Mouse (Mus musculus): ENCODE results near the gene CN725425. TPM values are rescaled to one million over a fixed set of nuclear protein-coding genes. Genes with fewer than 3 reads are reported as not detected.
A peak's percentile ranks its signal among the peaks of the same experiment; 100 is the strongest.

Gene CN725425
- polyA plus RNA-seq, 1 experiment from 2014 or later, result not detected

- no peak overlapping the region for H3K27ac ChIP-seq
- no peak for ATAC-seq (ENCODE audit: insufficient number of reproducible peaks, insufficient read depth, low FRiP score, low TSS enrichment)
Measured at GRCm38 (mm10) chr15:91179911-91180622, 19.2 kb upstream of the CN725425 start.

GRCm38 (mm10) chr15:91186358-91186757 lies 12.9 kb upstream of the CN725425 start:
- Histone ChIP-seq H3K9me3 (no peaks in the 10 kb centered on the region), H3K36me3 (no peaks in the 10 kb centered on the region), H3K9ac (no peak overlapping the region), H3K27ac (no peak overlapping the region), H3K27me3 (no peaks in the 10 kb centered on the region), H3K4me3 (no peak overlapping the region), H3K4me1 (peaks cover 9% of the 10 kb centered on the region; the same call in 1 of the 2 replicates), H3K4me2 (replicated peaks) (no peak overlapping the region)
- no peak for ATAC-seq (ENCODE audit: insufficient number of reproducible peaks, insufficient read depth, low FRiP score, low TSS enrichment)
- 70% methylated on average over 6 of the region's 6 CpGs for WGBS

More at GRCm38 (mm10) chr15:91179911-91180622, 19.2 kb upstream of the CN725425 start:
- no peaks in the 10 kb centered on the region for H3K9me3 ChIP-seq
- no peak overlapping the region for H3K4me3 ChIP-seq
- no peaks in the 10 kb centered on the region for H3K36me3 ChIP-seq
- no peaks in the 10 kb centered on the region for H3K4me1 ChIP-seq
- H3K27me3 ChIP-seq, result no peaks in the 10 kb centered on the region
- no peak overlapping the region for H3K9ac ChIP-seq
- WGBS, result 70% methylated on average over 15 of the region's 15 CpGs
- H3K4me2 ChIP-seq (replicated peaks), result no peak overlapping the region

- no peak overlapping the region for H3K9ac ChIP-seq
- H3K36me3 ChIP-seq, result no peaks in the 10 kb centered on the region
- ATAC-seq (ENCODE audit: insufficient number of reproducible peaks, insufficient read depth, low FRiP score, low TSS enrichment), result no peak
- H3K27me3 ChIP-seq, result no peaks in the 10 kb centered on the region
- no peaks in the 10 kb centered on the region for H3K9me3 ChIP-seq
- H3K4me1 ChIP-seq, result peaks cover 9% of the 10 kb centered on the region; the same call in 1 of the 2 replicates
- no peak overlapping the region for H3K27ac ChIP-seq
- peak overlapping the region; percentile 77 for H3K4me2 ChIP-seq (replicated peaks)
- 35% methylated on average over 4 of the region's 4 CpGs for WGBS
- H3K4me3 ChIP-seq, result peak overlapping the region; percentile 45
Measured at GRCm38 (mm10) chr15:91190026-91190425, 9.3 kb upstream of the CN725425 start.

DNA sequence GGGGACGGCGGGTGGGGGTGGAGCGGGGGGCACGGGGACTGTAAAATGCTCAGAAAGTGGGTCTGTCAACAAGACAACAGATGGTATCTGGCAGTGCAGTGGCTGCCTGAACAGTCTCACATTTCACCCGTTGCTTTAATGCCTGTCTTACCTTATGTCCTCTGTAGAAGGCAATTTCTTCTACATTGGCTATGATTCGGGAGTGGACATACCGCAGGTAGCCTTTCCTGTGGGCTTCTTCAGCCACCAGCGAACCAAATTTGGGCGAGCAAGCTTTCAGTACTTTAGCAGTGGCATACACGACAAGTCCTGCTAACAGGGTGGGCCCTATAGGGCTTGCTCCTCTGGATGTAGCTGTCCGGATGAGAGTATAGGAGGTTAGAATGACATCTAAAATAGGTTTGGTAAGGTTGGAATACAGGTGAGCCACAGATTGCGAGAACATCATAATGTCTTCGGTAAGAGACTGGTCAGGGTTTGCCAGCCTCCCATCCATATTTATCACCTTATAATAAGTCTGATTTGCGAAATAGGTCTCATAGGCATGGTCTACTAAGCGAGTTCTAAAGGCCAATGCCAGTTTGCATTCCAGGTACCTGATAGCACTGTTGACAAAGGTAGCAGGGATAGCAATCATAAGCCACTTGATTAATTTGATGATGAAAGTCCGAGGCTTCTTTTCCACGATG lies 8.6 kb upstream of the CN725425 start:
- H3K4me1 ChIP-seq, result peaks cover 9% of the 10 kb centered on the region; the same call in 1 of the 2 replicates
- H3K27ac ChIP-seq, result peak overlapping the region; percentile 88; the same call in 1 of the 2 replicates
- H3K4me2 ChIP-seq (replicated peaks), result peak overlapping the region; percentile 77
- no peak for ATAC-seq (ENCODE audit: insufficient number of reproducible peaks, insufficient read depth, low FRiP score, low TSS enrichment)
- peak overlapping the region; percentile 45 for H3K4me3 ChIP-seq
- H3K27me3 ChIP-seq, result no peaks in the 10 kb centered on the region
- 35% methylated on average over 17 of the region's 17 CpGs for WGBS
- no peaks in the 10 kb centered on the region for H3K9me3 ChIP-seq
- H3K36me3 ChIP-seq, result no peaks in the 10 kb centered on the region
- no peak overlapping the region for H3K9ac ChIP-seq

GRCm38 (mm10) chr15:91191412-91192222 lies 7.7 kb upstream of the CN725425 start, which contains the start of gene Abcd2:
TSS of gene Abcd2 (minus strand) at chr15:91191799.
- ATAC-seq (ENCODE audit: insufficient number of reproducible peaks, insufficient read depth, low FRiP score, low TSS enrichment), result peak; percentile 94
- peak within 1 kb of the TSS; percentile 53 for H3K9ac ChIP-seq
- 0% methylated on average over 22 of the region's 22 CpGs for WGBS

DNA sequence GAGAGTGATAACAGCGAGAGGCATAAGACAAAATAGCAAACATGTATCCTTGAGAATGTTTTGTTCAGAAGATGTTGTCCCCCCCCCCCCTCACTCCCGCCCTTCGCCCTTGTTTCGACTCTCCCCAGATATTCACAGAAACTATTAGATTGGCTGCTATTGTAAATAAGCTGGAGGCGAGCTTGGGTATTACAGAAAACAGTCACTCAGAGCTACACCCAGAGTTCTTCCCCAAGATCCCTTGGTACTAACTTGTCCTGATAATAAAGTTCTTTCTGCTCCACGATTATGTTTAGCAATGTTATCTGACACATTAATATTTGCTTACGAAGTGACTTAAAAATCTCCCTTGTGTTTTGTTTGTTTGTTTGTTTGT lies 7.1 kb upstream of the CN725425 start:
- no peaks in the 10 kb centered on the region for H3K27me3 ChIP-seq
- H3K9ac ChIP-seq, result peak overlapping the region; percentile 53
- peaks cover 9% of the 10 kb centered on the region; the same call in 1 of the 2 replicates for H3K4me1 ChIP-seq
- H3K9me3 ChIP-seq, result no peaks in the 10 kb centered on the region
- peak overlapping the region; percentile 45 for H3K4me3 ChIP-seq
- 0 out of 2 replicates have a peak, but pooled peaks have one; percentile 25 for ATAC-seq (ENCODE audit: insufficient number of reproducible peaks, insufficient read depth, low FRiP score, low TSS enrichment)
- peak overlapping the region; percentile 88 for H3K27ac ChIP-seq
- peak overlapping the region; percentile 77 for H3K4me2 ChIP-seq (replicated peaks)
- H3K36me3 ChIP-seq, result no peaks in the 10 kb centered on the region
- 11% methylated on average over 7 of the region's 7 CpGs for WGBS

More at GRCm38 (mm10) chr15:91191412-91192222, 7.7 kb upstream of the CN725425 start, which contains the start of gene Abcd2:
- H3K27ac ChIP-seq, result peak within 1 kb of the TSS; percentile 88
- H3K36me3 ChIP-seq, result no peaks in the 10 kb centered on the region
- H3K4me2 ChIP-seq (replicated peaks), result peak within 1 kb of the TSS; percentile 77
- H3K4me3 ChIP-seq, result peak within 1 kb of the TSS; percentile 45
- H3K4me1 ChIP-seq, result peaks cover 9% of the 10 kb centered on the region; the same call in 1 of the 2 replicates
- no peaks in the 10 kb centered on the region for H3K9me3 ChIP-seq
- no peaks in the 10 kb centered on the region for H3K27me3 ChIP-seq

- Histone ChIP-seq H3K27ac (no peak overlapping the region), H3K4me3 (no peak overlapping the region), H3K9ac (no peak overlapping the region), H3K27me3 (no peaks in the 10 kb centered on the region), H3K9me3 (no peaks in the 10 kb centered on the region), H3K4me2 (replicated peaks) (no peak overlapping the region), H3K4me1 (no peaks in the 10 kb centered on the region), H3K36me3 (no peaks in the 10 kb centered on the region)
- WGBS, result 97% methylated on average over 1 of the region's 1 CpGs
- no peak for ATAC-seq (ENCODE audit: insufficient number of reproducible peaks, insufficient read depth, low FRiP score, low TSS enrichment)
Measured at GRCm38 (mm10) chr15:91200833-91201232, 1.5 kb downstream of the CN725425 start.

- WGBS, result 93% methylated on average over 1 of the region's 1 CpGs
Measured at GRCm38 (mm10) chr15:91202486-91202885, 3.2 kb downstream of the CN725425 start.

GRCm38 (mm10) chr15:91203521-91203920 lies 4.2 kb downstream of the CN725425 start:
- no peaks in the 10 kb centered on the region for H3K27me3 ChIP-seq
- H3K4me2 ChIP-seq (replicated peaks), result no peak overlapping the region
- no peaks in the 10 kb centered on the region for H3K9me3 ChIP-seq
- H3K36me3 ChIP-seq, result no peaks in the 10 kb centered on the region
- no peak for ATAC-seq (ENCODE audit: insufficient number of reproducible peaks, insufficient read depth, low FRiP score, low TSS enrichment)
- no peak overlapping the region for H3K4me3 ChIP-seq
- no peak overlapping the region for H3K9ac ChIP-seq
- no peaks in the 10 kb centered on the region for H3K4me1 ChIP-seq
- 83% methylated on average over 3 of the region's 3 CpGs for WGBS
- no peak overlapping the region for H3K27ac ChIP-seq

More at GRCm38 (mm10) chr15:91202486-91202885, 3.2 kb downstream of the CN725425 start:
- Histone ChIP-seq H3K4me2 (replicated peaks) (no peak overlapping the region), H3K4me1 (no peaks in the 10 kb centered on the region), H3K4me3 (no peak overlapping the region), H3K9me3 (no peaks in the 10 kb centered on the region), H3K36me3 (no peaks in the 10 kb centered on the region), H3K27me3 (no peaks in the 10 kb centered on the region), H3K27ac (no peak overlapping the region), H3K9ac (no peak overlapping the region)
- no peak for ATAC-seq (ENCODE audit: insufficient number of reproducible peaks, insufficient read depth, low FRiP score, low TSS enrichment)

- no peak overlapping the region for H3K4me2 ChIP-seq (replicated peaks)
- H3K9ac ChIP-seq, result no peak overlapping the region
- no peaks in the 10 kb centered on the region for H3K9me3 ChIP-seq
- H3K36me3 ChIP-seq, result no peaks in the 10 kb centered on the region
- WGBS, result 89% methylated on average over 5 of the region's 5 CpGs
- no peaks in the 10 kb centered on the region for H3K4me1 ChIP-seq
- H3K27me3 ChIP-seq, result no peaks in the 10 kb centered on the region
- no peak overlapping the region for H3K27ac ChIP-seq
- H3K4me3 ChIP-seq, result no peak overlapping the region
- no peak for ATAC-seq (ENCODE audit: insufficient number of reproducible peaks, insufficient read depth, low FRiP score, low TSS enrichment)
Measured at GRCm38 (mm10) chr15:91206518-91206917, 7.2 kb downstream of the CN725425 start.

DNA sequence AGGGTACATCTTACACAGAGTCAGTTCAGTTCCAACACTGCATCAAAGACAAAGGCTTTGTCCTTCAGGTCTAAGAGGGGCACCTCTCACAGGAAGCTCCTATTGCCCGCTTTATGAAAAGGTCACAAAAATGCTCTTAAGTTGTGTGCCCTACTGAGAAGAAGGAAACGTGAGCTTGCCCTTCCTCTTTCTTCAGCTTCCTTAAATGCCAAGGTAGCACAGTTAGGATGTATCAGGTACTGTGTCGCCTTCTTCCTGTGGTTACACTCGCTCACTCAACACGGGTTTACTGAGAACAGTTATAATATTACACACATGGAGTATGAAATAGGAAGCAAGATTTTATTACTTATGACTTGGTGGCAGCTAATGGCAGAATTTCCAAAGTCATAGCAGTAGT lies 38.0 kb downstream of the CN725425 start:
- Histone ChIP-seq H3K27me3 (no peaks in the 10 kb centered on the region), H3K9me3 (no peaks in the 10 kb centered on the region), H3K4me2 (replicated peaks) (no peak overlapping the region), H3K9ac (no peak overlapping the region), H3K4me3 (no peak overlapping the region), H3K27ac (no peak overlapping the region), H3K4me1 (no peaks in the 10 kb centered on the region), H3K36me3 (no peaks in the 10 kb centered on the region)
- 77% methylated on average over 5 of the region's 5 CpGs for WGBS
- ATAC-seq (ENCODE audit: insufficient number of reproducible peaks, insufficient read depth, low FRiP score, low TSS enrichment), result no peak
